Mouse (Mus musculus): ENCODE measurements around the gene Efcab6. TPM values are rescaled to one million over a fixed set of nuclear protein-coding genes. Genes with fewer than 3 reads are reported as not detected.

The Efcab6 gene
- total RNA-seq, 1 experiment from 2014 or later, result 0.48 TPM

GRCm38 (mm10) chr15:83991461-83991860 is 73.7 kb downstream of the Efcab6 start:
- no peak for ATAC-seq (replicated peaks; ENCODE audit: insufficient number of reproducible peaks, low FRiP score, low TSS enrichment, poor library complexity, severe bottlenecking)

- ATAC-seq (replicated peaks; ENCODE audit: insufficient number of reproducible peaks, low FRiP score, low TSS enrichment, poor library complexity, severe bottlenecking), result no peak
Measured at GRCm38 (mm10) chr15:83989241-83989640, 75.9 kb downstream of the Efcab6 start.

GRCm38 (mm10) chr15:83988087-83988486 is 77.1 kb downstream of the Efcab6 start:
- ATAC-seq (replicated peaks; ENCODE audit: insufficient number of reproducible peaks, low FRiP score, low TSS enrichment, poor library complexity, severe bottlenecking), result no peak

- no peak for ATAC-seq (replicated peaks; ENCODE audit: insufficient number of reproducible peaks, low FRiP score, low TSS enrichment, poor library complexity, severe bottlenecking)
Measured at GRCm38 (mm10) chr15:83982186-83982936, 82.8 kb downstream of the Efcab6 start.

- ATAC-seq (replicated peaks; ENCODE audit: insufficient number of reproducible peaks, low FRiP score, low TSS enrichment, poor library complexity, severe bottlenecking), result no peak
Measured at GRCm38 (mm10) chr15:83978865-83979264, 86.3 kb downstream of the Efcab6 start.

GRCm38 (mm10) chr15:83977108-83977507 is 88.1 kb downstream of the Efcab6 start:
- ATAC-seq (replicated peaks; ENCODE audit: insufficient number of reproducible peaks, low FRiP score, low TSS enrichment, poor library complexity, severe bottlenecking), result no peak

- ATAC-seq (replicated peaks; ENCODE audit: insufficient number of reproducible peaks, low FRiP score, low TSS enrichment, poor library complexity, severe bottlenecking), result no peak
Measured at GRCm38 (mm10) chr15:83972206-83972605, 93.0 kb downstream of the Efcab6 start.

- ATAC-seq (replicated peaks; ENCODE audit: insufficient number of reproducible peaks, low FRiP score, low TSS enrichment, poor library complexity, severe bottlenecking), result no peak
Measured at GRCm38 (mm10) chr15:83967802-83968201, 97.4 kb downstream of the Efcab6 start.

GRCm38 (mm10) chr15:83965126-83965525 is 100.1 kb downstream of the Efcab6 start:
- ATAC-seq (replicated peaks; ENCODE audit: insufficient number of reproducible peaks, low FRiP score, low TSS enrichment, poor library complexity, severe bottlenecking), result no peak

- no peak for ATAC-seq (replicated peaks; ENCODE audit: insufficient number of reproducible peaks, low FRiP score, low TSS enrichment, poor library complexity, severe bottlenecking)
Measured at GRCm38 (mm10) chr15:83958376-83958775, 106.8 kb downstream of the Efcab6 start.

GRCm38 (mm10) chr15:83956996-83957395 is 108.2 kb downstream of the Efcab6 start:
- ATAC-seq (replicated peaks; ENCODE audit: insufficient number of reproducible peaks, low FRiP score, low TSS enrichment, poor library complexity, severe bottlenecking), result no peak

GRCm38 (mm10) chr15:83955948-83956707 is 109.1 kb downstream of the Efcab6 start:
- ATAC-seq (replicated peaks; ENCODE audit: insufficient number of reproducible peaks, low FRiP score, low TSS enrichment, poor library complexity, severe bottlenecking), result no peak

- ATAC-seq (replicated peaks; ENCODE audit: insufficient number of reproducible peaks, low FRiP score, low TSS enrichment, poor library complexity, severe bottlenecking), result no peak
Measured at GRCm38 (mm10) chr15:83949729-83950491, 115.3 kb downstream of the Efcab6 start.

- ATAC-seq (replicated peaks; ENCODE audit: insufficient number of reproducible peaks, low FRiP score, low TSS enrichment, poor library complexity, severe bottlenecking), result no peak
Measured at GRCm38 (mm10) chr15:83939703-83940102, 125.5 kb downstream of the Efcab6 start.

- no peak for ATAC-seq (replicated peaks; ENCODE audit: insufficient number of reproducible peaks, low FRiP score, low TSS enrichment, poor library complexity, severe bottlenecking)
Measured at GRCm38 (mm10) chr15:83938466-83938865, 126.7 kb downstream of the Efcab6 start.

- no peak for ATAC-seq (replicated peaks; ENCODE audit: insufficient number of reproducible peaks, low FRiP score, low TSS enrichment, poor library complexity, severe bottlenecking)
Measured at GRCm38 (mm10) chr15:83936506-83936905, 128.7 kb downstream of the Efcab6 start.

GRCm38 (mm10) chr15:83934816-83935215 is 130.4 kb downstream of the Efcab6 start:
- no peak for ATAC-seq (replicated peaks; ENCODE audit: insufficient number of reproducible peaks, low FRiP score, low TSS enrichment, poor library complexity, severe bottlenecking)

GRCm38 (mm10) chr15:83925338-83925737 is 139.8 kb downstream of the Efcab6 start:
- ATAC-seq (replicated peaks; ENCODE audit: insufficient number of reproducible peaks, low FRiP score, low TSS enrichment, poor library complexity, severe bottlenecking), result no peak

- ATAC-seq (replicated peaks; ENCODE audit: insufficient number of reproducible peaks, low FRiP score, low TSS enrichment, poor library complexity, severe bottlenecking), result no peak
Measured at GRCm38 (mm10) chr15:83924656-83925055, 140.5 kb downstream of the Efcab6 start.
